Mouse (Mus musculus) lung, embryonic 16.5 days (tissue): ENCODE data around the gene Nktr. TPM values are rescaled to one million over a fixed set of nuclear protein-coding genes. Genes with fewer than 3 reads are reported as not detected.

Experiments
- ATAC-seq: fragments of 200-750 bp; cut with Nextera tagmentation; 2 replicates; pipeline ENCODE4 v1.8.0; 2017; ENCODE audit warnings: low read depth, mild to moderate bottlenecking, moderate library complexity
- H3K27ac ChIP-seq: fragments of 300-500 bp; sonication (generic); 2 replicates; pipeline ENCODE4 v1.5.1; 2014; ENCODE audit warnings: mild to moderate bottlenecking, control low read depth, low read length
- H3K27me3 ChIP-seq: fragments of 300-500 bp; sonication (generic); 2 replicates; pipeline ENCODE4 v1.6.1; 2014; ENCODE audit warnings: low read depth, low read length, mixed read lengths; ENCODE audit not compliant: control insufficient read depth, insufficient read depth
- H3K36me3 ChIP-seq: fragments of 300-500 bp; sonication (generic); 2 replicates; pipeline ENCODE4 v1.6.1; 2014; ENCODE audit warnings: low read length; ENCODE audit not compliant: control insufficient read depth, insufficient read depth
- H3K4me1 ChIP-seq: fragments of 300-500 bp; sonication (generic); replicated peaks from 2 replicates; pipeline ENCODE4 v1.6.1; 2014; ENCODE audit warnings: low read length, mixed read lengths; ENCODE audit not compliant: control insufficient read depth, insufficient read depth
- H3K4me2 ChIP-seq: fragments of 300-500 bp; sonication (generic); 2 replicates; pipeline ENCODE4 v1.6.1; 2014; ENCODE audit warnings: low read depth, low read length, control low read depth
- H3K4me3 ChIP-seq: fragments of 300-500 bp; sonication (generic); 2 replicates; pipeline ENCODE4 v1.5.1; 2014; ENCODE audit warnings: mild to moderate bottlenecking, low read length, control low read depth
- H3K9ac ChIP-seq: fragments of 300-500 bp; sonication (generic); 2 replicates; pipeline ENCODE4 v1.6.1; 2014; ENCODE audit warnings: low read length, control low read depth
- H3K9me3 ChIP-seq: fragments of 300-500 bp; sonication (generic); 2 replicates; pipeline ENCODE4 v1.6.1; 2016; ENCODE audit warnings: low read length; ENCODE audit not compliant: control insufficient read depth
- WGBS: fragments of 180-500 bp; shearing (Covaris S2); extraction: QIAGEN DNeasy Blood & Tissue Kit; methylation state at CpG from one replicate; pipeline ENCODE4 v1.1.7; 2014; 5-methylcytosine and 5-hydroxymethylcytosine counted together
- polyA plus RNA-seq: library from polyadenylated mRNA; unstranded; fragments of >200 nt; fragmentation: Nextera tagmentation; extraction: Ambion mirVana; gene quantifications from 2 replicates; pipeline ENCODE4 v1.2.1, GENCODE M21; 2015

Nktr gene
- polyA plus RNA-seq, 1 experiment from 2014 or later, result 69.5 TPM

DNA sequence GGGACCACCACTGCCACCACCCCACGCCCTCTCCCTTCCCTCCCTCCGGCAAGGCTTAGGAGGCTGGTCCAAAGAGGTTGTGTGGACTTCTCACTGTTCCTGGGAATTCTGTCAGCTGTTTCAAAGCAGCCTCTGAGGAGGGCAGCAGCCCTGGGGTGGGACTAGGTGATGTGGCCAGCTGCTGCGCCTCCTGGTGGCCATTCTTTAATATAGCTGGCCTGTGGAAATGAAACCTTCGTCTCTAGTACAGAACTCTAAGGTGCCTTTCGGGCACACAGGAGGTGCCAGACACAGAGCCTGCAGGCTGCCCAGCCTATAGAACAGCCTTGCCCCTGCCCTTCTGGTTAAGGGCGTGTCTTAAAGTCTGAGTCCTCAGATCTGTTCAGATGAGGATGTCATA, 39.4 kb upstream of the Nktr start:
- Histone ChIP-seq H3K27me3 (no peaks in the 10 kb centered on the region), H3K9me3 (no peaks in the 10 kb centered on the region), H3K4me3 (no peak overlapping the region), H3K36me3 (0 out of 2 replicates have a peak, but pooled peaks cover 2% of the 10 kb centered on the region), H3K4me1 (peaks cover 15% of the 10 kb centered on the region), H3K4me2 (no peak overlapping the region), H3K9ac (no peak overlapping the region), H3K27ac (no peak overlapping the region)
- WGBS, result 25% methylated on average over 6 of the region's 6 CpGs
- peak; percentile 65 for ATAC-seq

GRCm38 (mm10) chr9:121681191-121681590, 37.8 kb upstream of the Nktr start:
- Histone ChIP-seq H3K4me3 (no peak overlapping the region), H3K27ac (no peak overlapping the region), H3K4me1 (peaks cover 15% of the 10 kb centered on the region), H3K27me3 (no peaks in the 10 kb centered on the region), H3K4me2 (no peak overlapping the region), H3K36me3 (0 out of 2 replicates have a peak, but pooled peaks cover 4% of the 10 kb centered on the region), H3K9me3 (no peaks in the 10 kb centered on the region), H3K9ac (no peak overlapping the region)
- no peak for ATAC-seq
- 70% methylated on average over 8 of the region's 8 CpGs for WGBS

DNA sequence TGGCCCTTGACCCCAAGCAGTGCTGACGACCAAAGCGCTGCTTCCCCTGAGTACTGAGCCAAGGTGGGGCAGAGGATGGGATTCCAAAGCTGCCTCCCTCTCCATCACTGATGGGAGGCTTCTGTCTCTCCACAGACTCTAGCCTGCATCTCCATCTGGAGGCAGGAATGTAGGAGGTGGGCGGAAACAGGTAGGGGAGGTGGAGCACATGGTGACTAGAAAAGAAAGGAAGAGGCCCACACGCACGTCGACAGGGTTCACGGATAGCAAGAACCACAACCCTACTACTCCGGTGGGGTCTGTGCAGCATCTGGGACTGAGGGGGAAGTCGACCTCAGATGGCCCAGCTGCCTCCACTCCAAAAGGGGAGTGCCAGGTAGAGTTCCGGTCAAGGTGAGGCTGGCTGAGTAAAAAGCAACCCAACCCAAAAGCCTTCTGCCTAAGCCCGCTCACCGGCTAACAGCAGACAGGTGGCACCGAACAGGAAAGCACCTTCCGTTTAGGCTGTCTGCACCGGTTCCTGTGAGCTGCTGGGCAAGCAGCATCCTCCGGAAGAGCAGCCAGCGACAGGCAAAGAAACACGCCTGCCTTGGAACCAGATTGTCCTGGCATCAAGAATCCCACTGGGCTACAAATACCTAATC, 36.8 kb upstream of the Nktr start:
- no peak for ATAC-seq
- H3K36me3 ChIP-seq, result 0 out of 2 replicates have a peak, but pooled peaks cover 4% of the 10 kb centered on the region
- no peaks in the 10 kb centered on the region for H3K27me3 ChIP-seq
- no peak overlapping the region for H3K4me2 ChIP-seq
- H3K27ac ChIP-seq, result no peak overlapping the region
- no peaks in the 10 kb centered on the region for H3K9me3 ChIP-seq
- 62% methylated on average over 18 of the region's 18 CpGs for WGBS
- no peak overlapping the region for H3K4me3 ChIP-seq
- no peak overlapping the region for H3K9ac ChIP-seq
- peaks cover 11% of the 10 kb centered on the region for H3K4me1 ChIP-seq

DNA sequence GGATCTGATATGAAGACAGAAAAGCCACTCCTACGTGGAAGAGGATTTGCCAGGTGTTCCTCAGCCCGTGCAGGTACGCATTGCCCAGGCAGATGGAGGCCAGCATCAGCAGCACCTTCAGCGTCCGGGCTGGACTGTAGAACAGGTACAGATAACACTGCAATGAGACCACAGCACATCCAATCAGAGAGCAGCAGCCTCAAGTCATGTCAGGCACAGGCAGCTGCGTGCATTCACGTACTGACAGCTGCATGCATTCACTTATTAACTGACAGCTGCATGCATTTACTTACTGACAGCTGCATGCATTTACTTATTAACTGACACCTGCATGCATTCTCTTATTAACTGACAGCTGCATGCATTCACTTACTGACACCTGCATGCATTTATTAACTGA, 34.3 kb upstream of the Nktr start:
- 69% methylated on average over 7 of the region's 7 CpGs for WGBS
- no peak for ATAC-seq
- Histone ChIP-seq H3K36me3 (0 out of 2 replicates have a peak, but pooled peaks cover 7% of the 10 kb centered on the region), H3K27me3 (no peaks in the 10 kb centered on the region), H3K4me1 (no peaks in the 10 kb centered on the region), H3K9me3 (no peaks in the 10 kb centered on the region), H3K4me3 (no peak overlapping the region), H3K27ac (no peak overlapping the region), H3K9ac (no peak overlapping the region), H3K4me2 (no peak overlapping the region)

DNA sequence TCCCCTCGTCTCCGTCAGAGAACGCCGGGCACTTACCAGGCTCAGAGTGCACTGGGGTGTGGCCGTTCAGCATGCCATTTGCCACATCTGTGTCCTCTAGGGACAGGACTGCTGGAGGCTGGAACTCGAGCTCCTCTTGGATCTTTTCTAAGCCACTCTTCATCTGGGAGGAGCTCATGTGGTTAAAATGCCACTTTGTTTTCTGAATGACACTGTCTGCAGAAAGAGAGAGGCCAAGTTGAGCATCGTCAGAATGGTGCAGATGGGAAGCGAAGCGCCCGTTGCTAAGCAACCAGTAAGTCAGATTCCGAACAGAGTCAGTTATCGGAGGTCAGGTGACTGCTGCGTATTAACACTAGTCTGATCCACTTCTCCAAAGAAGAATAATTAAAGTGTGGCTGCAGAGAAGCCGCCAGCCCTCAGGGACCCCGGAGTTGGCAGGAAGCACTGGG, 28.7 kb upstream of the Nktr start:
- no peak for ATAC-seq

GRCm38 (mm10) chr9:121690734-121691133, 28.2 kb upstream of the Nktr start:
- H3K27me3 ChIP-seq, result no peaks in the 10 kb centered on the region
- no peak overlapping the region for H3K4me2 ChIP-seq
- WGBS, result 83% methylated on average over 7 of the region's 7 CpGs
- H3K36me3 ChIP-seq, result 0 out of 2 replicates have a peak, but pooled peaks cover 7% of the 10 kb centered on the region
- no peak for ATAC-seq
- no peaks in the 10 kb centered on the region for H3K9me3 ChIP-seq
- H3K9ac ChIP-seq, result no peak overlapping the region
- no peaks in the 10 kb centered on the region for H3K4me1 ChIP-seq
- H3K27ac ChIP-seq, result no peak overlapping the region
- no peak overlapping the region for H3K4me3 ChIP-seq

More for the DNA sequence above, 28.7 kb upstream of the Nktr start:
- no peak overlapping the region for H3K4me2 ChIP-seq
- H3K36me3 ChIP-seq, result 0 out of 2 replicates have a peak, but pooled peaks cover 9% of the 10 kb centered on the region
- no peaks in the 10 kb centered on the region for H3K27me3 ChIP-seq
- H3K9me3 ChIP-seq, result no peaks in the 10 kb centered on the region
- H3K27ac ChIP-seq, result no peak overlapping the region
- no peaks in the 10 kb centered on the region for H3K4me1 ChIP-seq
- no peak overlapping the region for H3K9ac ChIP-seq
- H3K4me3 ChIP-seq, result no peak overlapping the region
- WGBS, result 64% methylated on average over 15 of the region's 15 CpGs

- H3K27ac ChIP-seq, result no peak overlapping the region
- H3K9me3 ChIP-seq, result no peaks in the 10 kb centered on the region
- H3K4me1 ChIP-seq, result no peaks in the 10 kb centered on the region
- no peaks in the 10 kb centered on the region for H3K27me3 ChIP-seq
- H3K4me2 ChIP-seq, result no peak overlapping the region
- no peak for ATAC-seq
- no peak overlapping the region for H3K4me3 ChIP-seq
- H3K36me3 ChIP-seq, result 0 out of 2 replicates have a peak, but pooled peaks cover 4% of the 10 kb centered on the region
- WGBS, result 63% methylated on average over 12 of the region's 12 CpGs
- no peak overlapping the region for H3K9ac ChIP-seq
These were observed 24.2 kb upstream of the Nktr start for GRCm38 (mm10) chr9:121694736-121695135.

DNA sequence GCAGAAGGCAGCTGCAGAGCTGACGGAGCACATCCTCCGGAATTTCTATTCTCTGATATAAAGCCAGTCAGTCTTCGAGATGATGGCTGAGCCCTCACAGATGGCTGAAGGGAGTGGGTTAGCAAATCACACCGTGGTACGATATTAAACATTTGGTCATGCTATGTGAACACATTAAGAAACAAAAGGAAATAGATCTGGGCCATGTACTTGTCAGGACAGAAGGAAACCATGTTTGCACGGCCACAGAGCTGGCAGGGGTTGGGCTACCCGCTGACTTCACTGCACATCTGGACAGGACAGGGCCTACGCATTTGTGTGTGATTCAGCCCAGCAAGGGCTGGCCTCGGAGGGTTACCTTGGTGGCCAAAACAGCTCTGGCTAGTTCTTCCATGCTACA, 22.3 kb upstream of the Nktr start:
- Histone ChIP-seq H3K4me3 (no peak overlapping the region), H3K4me2 (no peak overlapping the region), H3K9ac (no peak overlapping the region), H3K4me1 (no peaks in the 10 kb centered on the region), H3K9me3 (no peaks in the 10 kb centered on the region), H3K27ac (peak overlapping the region; percentile 57), H3K36me3 (0 out of 2 replicates have a peak, but pooled peaks cover 4% of the 10 kb centered on the region), H3K27me3 (no peaks in the 10 kb centered on the region)
- ATAC-seq, result peak; percentile 85
- WGBS, result 74% methylated on average over 9 of the region's 9 CpGs

GRCm38 (mm10) chr9:121697150-121698049, 21.6 kb upstream of the Nktr start:
- Histone ChIP-seq H3K4me2 (no peak overlapping the region), H3K9ac (no peak overlapping the region), H3K27ac (peak overlapping the region; percentile 57), H3K27me3 (no peaks in the 10 kb centered on the region), H3K4me1 (no peaks in the 10 kb centered on the region), H3K36me3 (0 out of 2 replicates have a peak, but pooled peaks cover 4% of the 10 kb centered on the region), H3K9me3 (no peaks in the 10 kb centered on the region), H3K4me3 (no peak overlapping the region)
- peak; percentile 48; the same call in 1 of the 2 replicates for ATAC-seq
- 100% methylated on average over 1 of the region's 1 CpGs for WGBS
